Mouse (Mus musculus) kidney, embryonic 16.5 days (tissue): ENCODE measurements around the gene 1810037I17Rik. TPM values are rescaled to one million over a fixed set of nuclear protein-coding genes. Genes with fewer than 3 reads are reported as not detected.

Source experiments
- ATAC-seq: fragments of 200-750 bp; cut with Nextera tagmentation; 2 replicates; pipeline ENCODE4 v1.8.0; 2017; ENCODE audit warnings: moderate TSS enrichment; ENCODE audit not compliant: low FRiP score, low TSS enrichment
- H3K27ac ChIP-seq: fragments of 300-500 bp; sonication (generic); 2 replicates; pipeline ENCODE4 v1.5.1; 2014; ENCODE audit warnings: low read length
- H3K27me3 ChIP-seq: fragments of 300-500 bp; sonication (generic); 2 replicates; pipeline ENCODE4 v1.6.1; 2014; ENCODE audit warnings: low read length, control low read depth, mixed read lengths; ENCODE audit not compliant: insufficient read depth
- H3K36me3 ChIP-seq: fragments of 300-500 bp; sonication (generic); 2 replicates; pipeline ENCODE4 v1.6.1; 2014; ENCODE audit warnings: low read length, control low read depth, mixed read lengths; ENCODE audit not compliant: insufficient read depth
- H3K4me1 ChIP-seq: fragments of 300-500 bp; sonication (generic); 2 replicates; pipeline ENCODE4 v1.6.1; 2014; ENCODE audit warnings: low read length, control low read depth, mixed read lengths; ENCODE audit not compliant: insufficient read depth
- H3K4me2 ChIP-seq: fragments of 300-500 bp; sonication (generic); replicated peaks from 2 replicates; pipeline ENCODE4 v1.6.1; 2014; ENCODE audit warnings: low read depth, low read length
- H3K4me3 ChIP-seq: fragments of 300-500 bp; sonication (generic); 2 replicates; pipeline ENCODE4 v1.5.1; 2014; ENCODE audit warnings: mild to moderate bottlenecking, low read length
- H3K9ac ChIP-seq: fragments of 300-500 bp; sonication (generic); replicated peaks from 2 replicates; pipeline ENCODE4 v1.6.1; 2014; ENCODE audit warnings: low read length
- H3K9me3 ChIP-seq: fragments of 300-500 bp; sonication (generic); 2 replicates; pipeline ENCODE4 v1.6.1; 2016; ENCODE audit warnings: low read length, control low read depth
- WGBS: fragments of 180-500 bp; shearing (Covaris S2); extraction: QIAGEN DNeasy Blood & Tissue Kit; methylation state at CpG from one replicate; pipeline ENCODE4 v1.1.7; 2014; 5-methylcytosine and 5-hydroxymethylcytosine counted together
- polyA plus RNA-seq: library from polyadenylated mRNA; unstranded; fragments of >200 nt; fragmentation: Nextera tagmentation; extraction: Ambion mirVana; gene quantifications from 2 replicates; pipeline ENCODE4 v1.2.1, GENCODE M21; 2015

The 1810037I17Rik gene
- polyA plus RNA-seq, 1 experiment from 2014 or later: 85.2 TPM

DNA sequence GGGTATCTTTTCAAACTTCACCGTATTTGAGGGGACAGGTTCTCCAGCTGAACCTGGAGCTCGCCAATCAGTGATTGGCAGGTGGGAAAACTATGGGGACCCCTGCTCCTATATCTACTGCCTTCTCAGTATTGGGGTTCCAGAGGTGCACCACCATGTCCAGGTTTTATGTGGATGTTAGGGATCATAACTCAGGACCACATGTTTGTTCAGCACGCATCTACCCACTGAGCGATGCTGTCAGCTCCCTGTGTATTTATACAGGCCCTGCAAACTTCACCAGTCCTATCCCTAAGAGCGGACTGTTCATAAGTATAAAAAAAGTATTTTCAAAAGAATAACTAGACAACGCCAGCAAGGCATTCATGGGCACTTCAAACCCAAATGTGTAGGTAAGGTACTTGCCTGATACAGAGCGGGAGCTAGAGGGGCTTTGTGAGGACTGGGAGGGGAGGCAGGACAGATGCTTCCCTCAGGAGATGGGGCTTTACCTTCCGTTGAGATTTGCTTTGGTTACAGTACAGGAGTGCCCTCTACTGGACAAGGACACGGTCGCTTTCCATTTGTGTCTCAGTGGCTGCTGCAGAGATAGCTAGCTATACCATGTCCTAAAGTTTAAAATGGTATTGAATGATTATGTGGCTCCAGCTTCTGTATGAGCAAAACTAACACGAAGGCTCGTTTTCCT is 20.1 kb upstream of the 1810037I17Rik start:
- no peaks in the 10 kb centered on the region for H3K27me3 ChIP-seq
- H3K9ac ChIP-seq: no peak overlapping the region
- no peak overlapping the region for H3K4me3 ChIP-seq
- H3K4me2 ChIP-seq: no peak overlapping the region
- 0 out of 2 replicates have a peak, but pooled peaks cover 5% of the 10 kb centered on the region for H3K9me3 ChIP-seq
- ATAC-seq: peak; percentile 70; the same call in 1 of the 2 replicates
- no peaks in the 10 kb centered on the region for H3K36me3 ChIP-seq
- 42% methylated on average over 12 of the region's 12 CpGs for WGBS
- no peaks in the 10 kb centered on the region for H3K4me1 ChIP-seq
- H3K27ac ChIP-seq: no peak overlapping the region

DNA sequence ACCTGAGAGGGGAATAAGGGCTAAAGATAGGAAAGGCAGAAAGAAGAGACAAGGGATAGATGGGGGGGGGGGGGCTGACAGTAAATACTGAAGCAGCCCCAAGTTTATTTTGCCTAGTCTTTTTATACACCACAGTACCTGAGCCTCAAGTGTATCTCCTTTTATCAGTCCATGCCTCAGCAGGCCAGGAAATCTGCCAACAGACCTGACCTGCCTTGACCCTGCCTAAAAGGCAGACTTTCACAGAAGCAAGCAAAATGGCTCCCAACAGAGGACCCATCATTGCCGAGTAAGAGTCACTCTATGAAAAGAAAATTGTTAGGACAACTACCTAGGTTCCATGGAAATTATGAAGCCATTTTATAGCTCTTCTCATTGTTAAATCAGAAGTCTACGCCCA is 16.2 kb upstream of the 1810037I17Rik start:
- Histone ChIP-seq H3K9ac (no peak overlapping the region), H3K4me3 (no peak overlapping the region), H3K4me2 (no peak overlapping the region), H3K27me3 (no peaks in the 10 kb centered on the region), H3K36me3 (no peaks in the 10 kb centered on the region), H3K9me3 (0 out of 2 replicates have a peak, but pooled peaks cover 5% of the 10 kb centered on the region), H3K27ac (no peak overlapping the region), H3K4me1 (no peaks in the 10 kb centered on the region)
- ATAC-seq: no peak
- 88% methylated on average over 2 of the region's 2 CpGs for WGBS

DNA sequence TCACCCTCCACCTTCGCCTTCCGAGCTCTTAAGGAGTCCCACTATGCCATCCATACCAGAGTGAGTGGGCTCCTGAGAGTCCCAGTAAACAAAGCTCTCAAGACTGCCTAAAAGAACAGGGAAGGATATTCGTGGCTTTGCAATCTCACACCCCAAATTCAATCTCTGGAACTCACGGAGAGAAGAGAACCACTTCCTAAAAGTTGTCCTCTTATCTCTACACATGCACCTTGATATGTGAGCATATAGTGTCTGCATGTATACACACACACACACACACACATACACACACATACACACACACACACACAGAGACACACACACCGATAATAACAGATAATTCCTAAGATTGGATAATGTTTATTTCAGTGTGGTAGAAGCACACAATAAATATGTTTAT is 8.5 kb upstream of the 1810037I17Rik start:
- Histone ChIP-seq H3K4me1 (no peaks in the 10 kb centered on the region), H3K9ac (no peak overlapping the region), H3K36me3 (no peaks in the 10 kb centered on the region), H3K4me2 (no peak overlapping the region), H3K9me3 (no peaks in the 10 kb centered on the region), H3K4me3 (no peak overlapping the region), H3K27ac (no peak overlapping the region), H3K27me3 (no peaks in the 10 kb centered on the region)
- no peak for ATAC-seq
- WGBS: 89% methylated on average over 5 of the region's 5 CpGs

GRCm38 (mm10) chr3:122916191-122916680 is 7.8 kb upstream of the 1810037I17Rik start:
- no peaks in the 10 kb centered on the region for H3K27me3 ChIP-seq
- no peak for ATAC-seq
- H3K9ac ChIP-seq: no peak overlapping the region
- WGBS: 78% methylated on average over 6 of the region's 6 CpGs
- H3K4me2 ChIP-seq: no peak overlapping the region
- H3K36me3 ChIP-seq: no peaks in the 10 kb centered on the region
- no peak overlapping the region for H3K4me3 ChIP-seq
- H3K27ac ChIP-seq: no peak overlapping the region
- H3K4me1 ChIP-seq: no peaks in the 10 kb centered on the region
- no peaks in the 10 kb centered on the region for H3K9me3 ChIP-seq

DNA sequence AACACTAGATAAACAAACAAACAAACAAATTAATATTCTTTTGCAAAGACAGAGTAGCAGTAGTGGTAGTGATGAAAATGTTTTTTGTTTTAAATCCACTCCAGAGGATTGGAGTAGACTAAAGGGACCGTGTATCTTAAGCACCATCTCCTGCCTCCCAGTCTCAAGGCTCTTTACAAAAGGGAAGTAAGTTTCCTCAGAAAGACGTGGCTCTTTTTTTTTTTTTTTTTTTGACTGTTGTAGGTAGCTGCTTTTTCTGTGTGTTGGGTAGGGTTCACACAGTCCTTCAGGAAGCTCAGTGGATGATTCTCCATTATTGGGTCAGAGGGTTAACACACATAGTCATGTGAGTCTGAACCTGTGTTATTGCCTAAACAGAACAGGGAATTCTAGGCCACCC is 5.3 kb upstream of the 1810037I17Rik start:
- WGBS: 68% methylated on average over 2 of the region's 2 CpGs
- Histone ChIP-seq H3K4me2 (no peak overlapping the region), H3K4me1 (peaks cover 11% of the 10 kb centered on the region; the same call in 1 of the 2 replicates), H3K27me3 (no peaks in the 10 kb centered on the region), H3K27ac (no peak overlapping the region), H3K9me3 (no peaks in the 10 kb centered on the region), H3K4me3 (no peak overlapping the region), H3K36me3 (no peaks in the 10 kb centered on the region), H3K9ac (no peak overlapping the region)
- ATAC-seq: no peak

DNA sequence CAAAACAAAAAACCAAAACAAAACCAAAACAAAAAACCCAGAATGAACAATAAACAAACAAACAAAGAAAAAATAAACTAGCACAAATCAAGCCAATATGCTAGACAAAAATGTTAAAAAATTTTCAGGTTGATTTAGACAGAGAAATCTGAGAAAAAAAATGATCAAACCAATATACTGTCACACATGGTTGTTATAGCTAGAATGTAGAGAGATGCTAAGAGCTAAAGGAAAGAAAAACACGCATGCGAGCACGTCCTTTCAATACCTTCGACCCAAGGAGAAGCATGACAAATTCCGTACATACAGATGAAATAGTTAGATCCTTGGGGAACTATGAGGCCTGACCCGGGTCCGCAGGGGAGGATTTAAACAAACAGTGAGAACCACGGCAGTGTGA is 4.7 kb upstream of the 1810037I17Rik start, which contains the start of gene Gm10959:
Gene Gm10959 (minus strand): TSS at position 101 of the 400 bp plus-strand sequence.
- WGBS: 51% methylated on average over 8 of the region's 8 CpGs
- Histone ChIP-seq H3K9ac (no peak within 1 kb of the TSS), H3K9me3 (no peaks in the 10 kb centered on the region), H3K4me3 (no peak within 1 kb of the TSS), H3K4me2 (no peak within 1 kb of the TSS), H3K36me3 (no peaks in the 10 kb centered on the region), H3K4me1 (peaks cover 11% of the 10 kb centered on the region; the same call in 1 of the 2 replicates), H3K27me3 (no peaks in the 10 kb centered on the region), H3K27ac (no peak within 1 kb of the TSS)
- ATAC-seq: no peak

DNA sequence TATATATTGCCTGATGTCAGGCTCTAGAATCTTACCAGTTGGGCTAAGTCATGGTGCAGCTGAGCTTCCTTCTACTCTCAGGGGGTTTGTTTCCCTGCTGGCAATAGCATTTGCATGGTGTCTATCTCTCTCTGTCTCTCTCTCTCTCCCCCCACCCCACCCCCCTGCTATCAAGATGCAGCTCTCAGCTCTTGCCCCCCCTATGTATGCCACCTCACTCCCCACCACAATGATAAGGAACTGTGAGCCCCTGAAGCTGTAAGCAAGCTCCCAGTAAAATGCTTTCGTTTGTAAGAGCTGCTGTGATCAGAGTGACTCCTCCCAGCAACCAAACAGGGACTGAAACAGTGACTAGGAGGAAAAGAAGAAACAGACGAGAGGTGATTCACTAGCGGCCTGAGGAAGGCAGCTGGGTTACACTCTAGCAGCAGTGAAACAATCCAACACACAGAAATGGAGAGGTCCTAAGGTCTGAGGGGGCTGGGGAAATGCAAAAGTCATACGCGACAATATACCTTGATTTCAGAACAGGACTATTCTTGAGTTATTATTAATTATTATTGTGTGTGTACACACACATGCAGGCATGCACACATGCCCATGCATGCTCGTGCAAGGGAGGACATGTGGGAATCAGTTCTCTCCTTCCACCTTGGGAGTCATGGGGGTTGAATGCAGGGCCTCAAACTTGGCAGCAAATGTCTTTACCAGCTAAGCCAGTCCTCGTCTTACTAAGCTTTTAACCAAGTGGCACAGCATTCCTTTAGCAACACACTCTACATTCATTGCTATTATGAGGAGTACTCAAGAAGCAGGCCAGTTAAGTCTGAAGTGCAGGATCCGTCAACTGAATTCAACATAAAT is 3.2 kb upstream of the 1810037I17Rik start:
- ATAC-seq: no peak
- Histone ChIP-seq H3K27ac (no peak overlapping the region; the same call in 1 of the 2 replicates), H3K36me3 (no peaks in the 10 kb centered on the region), H3K4me1 (peaks cover 13% of the 10 kb centered on the region; the same call in 1 of the 2 replicates), H3K9ac (no peak overlapping the region), H3K27me3 (no peaks in the 10 kb centered on the region), H3K4me3 (no peak overlapping the region), H3K9me3 (no peaks in the 10 kb centered on the region), H3K4me2 (no peak overlapping the region)
- 64% methylated on average over 8 of the region's 8 CpGs for WGBS

- no peak overlapping the region for H3K4me3 ChIP-seq
- H3K36me3 ChIP-seq: peaks cover 4% of the 10 kb centered on the region; the same call in 1 of the 2 replicates
- no peak overlapping the region for H3K4me2 ChIP-seq
- H3K9me3 ChIP-seq: no peaks in the 10 kb centered on the region
- H3K27ac ChIP-seq: peak overlapping the region; percentile 37; the same call in 1 of the 2 replicates
- no peak for ATAC-seq
- no peak overlapping the region for H3K9ac ChIP-seq
- H3K4me1 ChIP-seq: peaks cover 19% of the 10 kb centered on the region; the same call in 1 of the 2 replicates
- H3K27me3 ChIP-seq: no peaks in the 10 kb centered on the region
- WGBS: 70% methylated on average over 8 of the region's 8 CpGs
Measured at GRCm38 (mm10) chr3:122921676-122922527, 2.1 kb upstream of the 1810037I17Rik start.

DNA sequence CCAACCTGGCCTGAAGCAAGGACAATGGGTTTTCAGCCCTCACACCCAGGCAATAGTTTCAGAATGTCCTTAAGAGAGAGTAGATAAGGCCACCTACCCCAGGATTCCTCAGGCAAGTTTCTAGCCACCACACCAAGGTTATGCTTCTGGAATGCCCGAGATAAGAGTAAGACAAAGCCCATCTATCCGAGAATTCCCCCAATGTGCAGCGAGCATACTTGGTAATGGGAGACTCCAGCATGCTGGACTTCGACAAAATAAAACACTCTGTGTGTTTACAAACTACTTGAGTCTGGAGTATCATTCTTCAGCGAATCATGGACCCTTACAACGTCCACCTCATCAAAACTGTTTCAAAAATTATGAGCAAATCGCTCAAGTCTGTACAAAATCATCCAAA is 856 bp upstream of the 1810037I17Rik start:
- WGBS: 72% methylated on average over 7 of the region's 7 CpGs
- Histone ChIP-seq H3K9ac (no peak overlapping the region), H3K27me3 (no peaks in the 10 kb centered on the region), H3K27ac (no peak overlapping the region; the same call in 1 of the 2 replicates), H3K36me3 (peaks cover 6% of the 10 kb centered on the region), H3K9me3 (no peaks in the 10 kb centered on the region), H3K4me2 (peak overlapping the region; percentile 50), H3K4me1 (peaks cover 19% of the 10 kb centered on the region; the same call in 1 of the 2 replicates), H3K4me3 (peak overlapping the region; percentile 69)
- no peak for ATAC-seq
